Mouse (Mus musculus) midbrain, embryonic 13.5 days (tissue): ENCODE results near the gene Glt28d2. TPM values are rescaled to one million over a fixed set of nuclear protein-coding genes. Genes with fewer than 3 reads are reported as not detected.

Experiments
- ATAC-seq: fragments of 200-750 bp; cut with Nextera tagmentation; 2 replicates; pipeline ENCODE4 v1.8.0; 2017; ENCODE audit warnings: mild to moderate bottlenecking, moderate TSS enrichment, moderate library complexity
- H3K27ac ChIP-seq: fragments of 300-500 bp; sonication (generic); 2 replicates; pipeline ENCODE4 v1.5.1; 2015; ENCODE audit warnings: inconsistent platforms, mild to moderate bottlenecking, moderate library complexity
- H3K27me3 ChIP-seq: fragments of 300-500 bp; sonication (generic); 2 replicates; pipeline ENCODE4 v1.6.1; 2015; ENCODE audit warnings: mild to moderate bottlenecking, inconsistent platforms
- H3K36me3 ChIP-seq: fragments of 300-500 bp; sonication (generic); 2 replicates; pipeline ENCODE4 v1.6.1; 2015; ENCODE audit warnings: mild to moderate bottlenecking, inconsistent platforms
- H3K4me1 ChIP-seq: fragments of 300-500 bp; sonication (generic); replicated peaks from 2 replicates; pipeline ENCODE4 v1.6.1; 2015; ENCODE audit warnings: inconsistent platforms
- H3K4me2 ChIP-seq: fragments of 300-500 bp; sonication (generic); replicated peaks from 2 replicates; pipeline ENCODE4 v1.6.1; 2015; ENCODE audit warnings: moderate library complexity, mild to moderate bottlenecking, inconsistent platforms
- H3K4me3 ChIP-seq: fragments of 300-500 bp; sonication (generic); replicated peaks from 2 replicates; pipeline ENCODE4 v1.5.1; 2015; ENCODE audit warnings: mild to moderate bottlenecking, inconsistent platforms
- H3K9ac ChIP-seq: fragments of 300-500 bp; sonication (generic); replicated peaks from 2 replicates; pipeline ENCODE4 v1.6.1; 2015; ENCODE audit warnings: mild to moderate bottlenecking, inconsistent platforms
- H3K9me3 ChIP-seq: fragments of 300-500 bp; sonication (generic); 2 replicates; pipeline ENCODE4 v1.6.1; 2016; ENCODE audit warnings: mild to moderate bottlenecking, inconsistent platforms
- WGBS: fragments of 180-500 bp; shearing (Covaris S2); methylation state at CpG from one replicate; pipeline ENCODE4 v1.1.7; 2015; 5-methylcytosine and 5-hydroxymethylcytosine counted together
- polyA plus RNA-seq: library from polyadenylated mRNA; unstranded; fragments of >200 nt; fragmentation: Nextera tagmentation; extraction: Ambion mirVana; gene quantifications from 2 replicates; pipeline ENCODE4 v1.2.1, GENCODE M21; 2015

The Glt28d2 gene
- polyA plus RNA-seq, 1 experiment from 2014 or later: not detected

DNA sequence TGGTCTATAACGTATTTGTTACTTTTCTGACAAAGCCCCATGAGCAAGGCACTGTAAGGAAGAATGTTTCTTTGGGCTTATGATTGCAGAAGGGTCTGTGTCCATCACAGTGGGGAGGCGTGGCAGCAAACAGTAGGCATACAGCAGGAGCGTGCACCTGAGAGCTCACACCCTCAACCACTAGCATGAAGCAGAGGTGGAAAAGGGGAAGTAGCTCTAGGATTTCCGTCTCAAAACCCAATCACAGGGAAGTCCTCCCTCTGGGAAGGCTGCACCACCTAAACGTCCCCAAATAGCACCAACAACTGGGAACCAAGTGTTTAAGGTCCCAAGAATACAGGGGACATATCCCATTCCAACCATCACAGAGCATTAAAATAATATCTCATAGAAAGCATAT is 26.3 kb downstream of the Glt28d2 start:
- Histone ChIP-seq H3K27me3 (no peaks in the 10 kb centered on the region), H3K27ac (no peak overlapping the region), H3K4me2 (no peak overlapping the region), H3K36me3 (no peaks in the 10 kb centered on the region), H3K9ac (no peak overlapping the region), H3K4me1 (no peaks in the 10 kb centered on the region; the same call in 1 of the 2 replicates), H3K4me3 (no peak overlapping the region), H3K9me3 (no peaks in the 10 kb centered on the region)
- WGBS: 91% methylated on average over 5 of the region's 5 CpGs
- no peak for ATAC-seq

DNA sequence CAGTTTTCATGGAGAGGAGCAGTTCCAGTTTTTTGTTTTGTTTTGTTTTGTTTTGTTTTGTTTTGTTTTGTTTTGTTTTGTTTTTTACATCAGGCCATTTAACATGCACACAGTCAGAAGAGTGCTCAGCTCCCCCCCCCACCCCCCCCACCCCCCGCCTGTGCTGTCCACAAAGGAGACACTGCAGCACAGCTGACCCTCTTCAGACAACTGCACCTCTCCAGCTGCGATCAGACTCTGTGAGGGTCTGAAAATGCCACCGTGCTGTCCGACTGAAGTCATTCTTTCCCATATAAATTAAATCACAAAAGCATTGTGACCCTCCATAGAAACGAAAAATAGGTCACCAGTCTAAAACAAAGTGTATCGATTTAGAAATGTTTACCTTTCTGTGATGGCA is 28.0 kb downstream of the Glt28d2 start:
- no peaks in the 10 kb centered on the region for H3K27me3 ChIP-seq

DNA sequence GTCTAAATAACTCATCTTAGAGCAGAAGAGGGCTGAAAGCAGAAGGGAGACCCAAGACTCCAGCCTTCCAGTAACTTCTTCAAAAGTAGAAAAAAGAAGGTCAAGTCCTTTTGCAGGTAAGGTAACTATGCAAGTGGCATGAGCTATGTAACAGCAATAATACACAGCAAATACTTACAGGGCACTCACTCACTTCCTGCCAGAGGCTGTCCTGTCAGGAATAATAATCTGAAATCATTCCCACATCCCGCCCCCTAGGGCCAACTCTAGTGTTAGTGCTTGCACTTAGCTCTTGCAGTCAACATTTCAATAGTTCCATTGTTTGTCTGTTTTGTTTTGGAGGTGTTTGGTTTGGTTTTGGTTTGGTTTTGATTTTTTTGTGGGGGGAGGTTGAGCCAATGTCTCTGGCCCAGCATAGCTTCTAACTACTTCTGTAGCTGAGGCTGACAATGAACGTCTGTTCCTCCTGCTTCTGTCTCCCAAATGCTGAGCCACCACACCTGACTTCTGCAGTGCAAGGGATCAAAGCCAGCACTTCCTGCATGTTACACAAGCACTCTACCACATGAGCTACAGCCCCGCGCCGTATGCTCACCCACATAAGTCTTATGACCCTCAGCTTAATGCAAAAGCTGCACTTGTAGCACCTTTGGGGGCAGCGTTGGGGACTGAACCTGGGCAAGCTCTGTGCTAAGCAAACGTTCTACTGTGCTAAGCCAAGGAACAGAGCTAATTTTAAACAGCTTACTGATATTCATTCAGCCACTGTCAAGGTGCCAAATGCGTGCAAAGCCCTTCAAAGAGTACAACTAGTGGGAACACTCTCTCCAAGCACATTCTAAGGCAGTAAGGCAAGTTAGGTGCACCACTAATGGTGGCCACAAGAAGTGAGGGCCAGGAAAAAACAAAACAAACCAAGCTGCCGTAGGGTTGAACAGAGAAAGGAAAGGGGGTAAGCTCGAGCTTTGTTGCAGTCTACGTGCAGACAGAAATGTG is 28.9 kb downstream of the Glt28d2 start:
- no peak for ATAC-seq
- no peaks in the 10 kb centered on the region for H3K9me3 ChIP-seq
- no peaks in the 10 kb centered on the region for H3K36me3 ChIP-seq
- no peak overlapping the region for H3K4me3 ChIP-seq
- no peak overlapping the region for H3K4me2 ChIP-seq
- no peak overlapping the region for H3K9ac ChIP-seq
- H3K27me3 ChIP-seq: no peaks in the 10 kb centered on the region
- H3K4me1 ChIP-seq: no peaks in the 10 kb centered on the region
- 81% methylated on average over 11 of the region's 11 CpGs for WGBS
- no peak overlapping the region for H3K27ac ChIP-seq

More for the DNA sequence above, 28.0 kb downstream of the Glt28d2 start:
- H3K4me3 ChIP-seq: no peak overlapping the region
- no peak overlapping the region for H3K9ac ChIP-seq
- no peak overlapping the region for H3K4me2 ChIP-seq
- H3K4me1 ChIP-seq: no peaks in the 10 kb centered on the region
- no peak overlapping the region for H3K27ac ChIP-seq
- no peaks in the 10 kb centered on the region for H3K9me3 ChIP-seq
- H3K36me3 ChIP-seq: no peaks in the 10 kb centered on the region
- WGBS: 52% methylated on average over 6 of the region's 6 CpGs
- no peak for ATAC-seq

DNA sequence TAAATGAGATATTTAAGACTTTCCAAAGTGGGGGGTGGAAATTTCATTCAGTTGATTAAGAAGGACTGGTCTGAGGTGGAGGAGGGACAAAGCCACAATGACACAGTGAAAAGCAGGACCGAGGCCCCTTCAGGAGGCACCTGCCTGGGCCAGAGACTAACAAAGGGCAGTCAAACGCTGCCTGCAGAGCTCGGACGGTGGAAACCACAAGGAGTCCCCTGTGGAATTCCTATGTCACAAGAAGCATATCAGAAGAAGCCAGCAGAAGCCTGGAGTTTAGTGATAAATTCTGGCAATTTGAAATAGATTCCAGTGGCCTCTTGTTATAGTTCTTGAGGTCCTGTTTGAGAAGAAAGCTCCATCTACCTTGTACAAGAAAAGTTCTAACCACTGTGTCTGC is 30.2 kb downstream of the Glt28d2 start:
- Histone ChIP-seq H3K27ac (no peak overlapping the region), H3K27me3 (no peaks in the 10 kb centered on the region), H3K9ac (no peak overlapping the region), H3K4me3 (no peak overlapping the region), H3K9me3 (no peaks in the 10 kb centered on the region), H3K36me3 (no peaks in the 10 kb centered on the region), H3K4me2 (no peak overlapping the region), H3K4me1 (no peaks in the 10 kb centered on the region)
- WGBS: 8% methylated on average over 4 of the region's 4 CpGs
- ATAC-seq: no peak

DNA sequence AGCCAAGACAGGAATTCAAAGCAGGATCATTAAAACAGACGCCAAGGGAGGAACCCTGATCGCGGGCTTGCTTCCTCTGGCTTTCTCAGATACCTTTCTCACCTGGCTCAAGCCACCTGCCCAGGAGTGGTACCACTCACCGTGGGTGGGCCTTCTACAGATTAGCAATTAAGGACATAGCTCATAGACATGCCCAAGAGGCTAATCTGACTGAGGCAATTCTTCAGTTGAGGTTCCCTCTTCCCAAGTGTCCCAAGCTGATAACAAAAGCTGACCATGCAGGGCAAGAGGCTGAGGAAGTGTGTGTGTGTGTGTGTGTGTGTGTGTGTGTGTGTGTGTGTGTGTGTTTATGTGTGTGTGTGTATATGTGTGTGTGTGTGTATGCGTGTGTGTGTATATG is 31.4 kb downstream of the Glt28d2 start:
- H3K4me3 ChIP-seq: no peak overlapping the region
- no peak for ATAC-seq
- no peaks in the 10 kb centered on the region for H3K9me3 ChIP-seq
- no peak overlapping the region for H3K4me2 ChIP-seq
- H3K4me1 ChIP-seq: no peaks in the 10 kb centered on the region
- no peaks in the 10 kb centered on the region for H3K27me3 ChIP-seq
- H3K9ac ChIP-seq: no peak overlapping the region
- no peaks in the 10 kb centered on the region for H3K36me3 ChIP-seq
- H3K27ac ChIP-seq: no peak overlapping the region
- WGBS: 90% methylated on average over 5 of the region's 5 CpGs

DNA sequence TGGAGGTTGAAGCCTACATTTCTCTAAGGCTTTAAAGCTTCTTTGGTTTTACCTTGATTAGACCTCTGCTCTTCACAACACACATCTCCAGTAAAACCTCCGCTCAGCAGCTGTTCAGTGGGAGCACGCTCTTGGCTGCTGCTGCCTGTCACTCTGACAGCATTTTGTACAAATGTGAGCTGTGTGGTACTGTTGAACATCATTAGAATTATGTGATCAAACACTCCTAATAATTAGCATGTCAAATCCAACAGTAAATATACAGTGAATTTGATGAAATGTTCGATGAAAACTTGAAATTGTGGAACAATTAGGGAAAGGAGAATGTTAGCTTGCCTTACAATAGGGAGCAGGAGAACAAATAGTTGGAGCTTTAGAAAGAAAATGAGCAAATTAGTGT is 32.3 kb downstream of the Glt28d2 start:
- H3K4me1 ChIP-seq: no peaks in the 10 kb centered on the region
- 89% methylated on average over 3 of the region's 3 CpGs for WGBS
- H3K27ac ChIP-seq: no peak overlapping the region
- H3K4me2 ChIP-seq: no peak overlapping the region
- no peak for ATAC-seq
- H3K36me3 ChIP-seq: no peaks in the 10 kb centered on the region
- H3K4me3 ChIP-seq: no peak overlapping the region
- H3K27me3 ChIP-seq: no peaks in the 10 kb centered on the region
- no peaks in the 10 kb centered on the region for H3K9me3 ChIP-seq
- no peak overlapping the region for H3K9ac ChIP-seq

DNA sequence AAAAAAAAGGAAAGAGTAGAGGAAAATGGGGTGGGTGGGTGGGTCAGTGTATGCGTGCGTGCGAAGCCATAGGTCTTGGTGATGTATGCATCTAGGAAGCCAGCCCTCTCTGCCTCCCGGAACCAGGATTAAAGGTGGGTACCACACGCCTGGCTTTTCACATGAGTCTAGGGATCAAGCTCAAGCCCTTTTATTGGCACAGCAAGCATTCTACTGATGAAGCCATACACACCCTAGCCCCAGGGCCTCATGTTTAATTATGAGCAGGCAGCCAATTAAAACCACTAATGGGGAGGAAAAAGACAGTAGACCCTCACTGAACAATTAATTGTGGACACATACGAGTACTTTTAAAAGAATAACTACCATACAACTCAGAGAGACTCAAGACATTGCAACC is 33.2 kb downstream of the Glt28d2 start:
- no peaks in the 10 kb centered on the region for H3K4me1 ChIP-seq
- WGBS: 72% methylated on average over 6 of the region's 6 CpGs
- H3K9me3 ChIP-seq: no peaks in the 10 kb centered on the region
- H3K27ac ChIP-seq: no peak overlapping the region
- no peak overlapping the region for H3K4me3 ChIP-seq
- ATAC-seq: no peak
- H3K9ac ChIP-seq: no peak overlapping the region
- no peaks in the 10 kb centered on the region for H3K27me3 ChIP-seq
- H3K36me3 ChIP-seq: no peaks in the 10 kb centered on the region
- no peak overlapping the region for H3K4me2 ChIP-seq

DNA sequence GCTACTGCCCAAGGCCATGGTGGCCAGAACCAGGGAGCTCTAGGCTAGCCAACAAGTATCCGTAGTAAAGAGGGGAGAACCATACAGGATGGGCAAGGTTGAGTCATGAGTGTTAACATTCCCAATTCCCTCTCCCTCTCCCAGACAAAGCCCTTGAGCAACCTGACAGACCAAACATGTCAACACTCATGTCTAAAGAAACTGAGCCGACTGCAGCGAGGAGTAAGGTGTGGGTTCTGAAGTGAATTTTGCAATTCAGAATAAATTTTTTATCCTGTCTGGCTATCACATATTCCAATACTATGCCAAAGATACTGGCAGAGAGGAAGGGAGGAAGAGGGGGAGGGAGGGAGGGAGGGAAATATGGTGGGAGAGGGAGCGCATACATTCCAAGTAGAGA is 33.6 kb downstream of the Glt28d2 start:
- ATAC-seq: no peak

DNA sequence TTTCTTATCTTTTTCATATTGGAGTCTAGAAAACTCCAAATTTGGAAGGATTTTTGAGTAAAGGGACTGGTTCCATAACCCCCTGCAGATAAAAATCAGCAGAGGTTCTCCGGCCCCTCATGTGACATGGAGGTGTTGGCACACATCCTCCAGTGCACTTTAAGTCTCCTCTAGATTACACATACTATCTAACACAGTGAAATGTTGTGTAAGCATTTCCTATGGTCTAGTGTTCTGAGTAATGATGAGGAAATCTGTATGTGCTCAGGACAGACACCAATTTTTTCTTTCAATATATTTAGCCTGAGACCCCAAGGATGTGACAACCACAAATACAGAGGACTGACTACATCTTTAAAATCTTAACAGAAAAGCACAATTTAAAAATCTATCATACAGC is 37.2 kb downstream of the Glt28d2 start:
- H3K4me1 ChIP-seq: no peaks in the 10 kb centered on the region
- no peak overlapping the region for H3K27ac ChIP-seq
- H3K36me3 ChIP-seq: no peaks in the 10 kb centered on the region
- 93% methylated on average over 1 of the region's 1 CpGs for WGBS
- no peaks in the 10 kb centered on the region for H3K9me3 ChIP-seq
- no peak for ATAC-seq
- H3K27me3 ChIP-seq: no peaks in the 10 kb centered on the region
- no peak overlapping the region for H3K4me3 ChIP-seq
- H3K4me2 ChIP-seq: no peak overlapping the region
- H3K9ac ChIP-seq: no peak overlapping the region

More for the DNA sequence above, 33.6 kb downstream of the Glt28d2 start:
- Histone ChIP-seq H3K4me3 (no peak overlapping the region), H3K9me3 (no peaks in the 10 kb centered on the region), H3K9ac (no peak overlapping the region), H3K27me3 (no peaks in the 10 kb centered on the region), H3K36me3 (no peaks in the 10 kb centered on the region), H3K4me1 (no peaks in the 10 kb centered on the region), H3K4me2 (no peak overlapping the region), H3K27ac (no peak overlapping the region)
- 92% methylated on average over 4 of the region's 4 CpGs for WGBS

DNA sequence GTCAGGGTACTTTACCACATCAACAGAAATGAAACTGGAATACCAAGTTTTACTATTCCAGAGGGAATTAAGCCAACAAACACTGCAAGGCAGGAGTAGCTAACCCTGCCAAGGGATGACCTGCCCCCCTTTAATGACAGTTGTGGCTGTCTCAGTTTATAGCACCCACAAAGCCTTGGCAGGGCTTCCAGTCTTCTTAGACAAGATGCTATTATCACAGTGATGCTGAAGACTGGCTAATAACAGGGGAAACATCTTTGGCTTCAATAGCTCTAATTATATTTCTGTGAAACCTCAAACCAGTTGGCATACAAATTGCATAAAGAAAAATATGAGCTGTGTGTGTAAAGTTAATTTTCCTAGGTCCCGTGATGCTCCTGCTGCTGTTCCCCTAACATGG is 41.0 kb downstream of the Glt28d2 start:
- H3K27ac ChIP-seq: no peak overlapping the region
- no peaks in the 10 kb centered on the region for H3K4me1 ChIP-seq
- no peak overlapping the region for H3K9ac ChIP-seq
- 89% methylated on average over 1 of the region's 1 CpGs for WGBS
- ATAC-seq: no peak
- no peak overlapping the region for H3K4me3 ChIP-seq
- no peaks in the 10 kb centered on the region for H3K27me3 ChIP-seq
- H3K36me3 ChIP-seq: no peaks in the 10 kb centered on the region
- H3K9me3 ChIP-seq: no peaks in the 10 kb centered on the region
- no peak overlapping the region for H3K4me2 ChIP-seq

DNA sequence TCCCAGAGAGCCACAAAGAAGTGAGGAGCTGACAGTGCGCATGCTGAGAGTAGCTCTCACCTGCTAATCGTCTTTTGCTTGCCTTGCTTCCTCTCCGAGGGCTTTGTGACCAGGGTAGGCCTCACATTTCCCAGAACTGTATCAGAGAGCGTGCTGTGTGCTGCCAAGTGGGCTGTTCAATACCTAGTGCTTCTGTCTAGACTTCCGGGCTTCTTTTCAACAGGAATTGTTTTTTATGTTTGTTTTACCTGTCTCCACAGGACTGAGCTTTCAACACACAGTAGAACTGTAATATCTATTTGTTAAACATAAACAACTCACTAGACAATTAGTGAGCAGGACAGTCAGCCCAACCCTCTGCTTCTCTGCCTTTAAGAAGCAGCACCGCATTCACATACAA is 42.0 kb downstream of the Glt28d2 start:
- H3K36me3 ChIP-seq: no peaks in the 10 kb centered on the region
- no peak overlapping the region for H3K4me3 ChIP-seq
- H3K4me2 ChIP-seq: no peak overlapping the region
- ATAC-seq: no peak
- H3K9ac ChIP-seq: no peak overlapping the region
- no peak overlapping the region for H3K27ac ChIP-seq
- 91% methylated on average over 6 of the region's 6 CpGs for WGBS
- H3K27me3 ChIP-seq: no peaks in the 10 kb centered on the region
- no peaks in the 10 kb centered on the region for H3K4me1 ChIP-seq
- H3K9me3 ChIP-seq: no peaks in the 10 kb centered on the region

DNA sequence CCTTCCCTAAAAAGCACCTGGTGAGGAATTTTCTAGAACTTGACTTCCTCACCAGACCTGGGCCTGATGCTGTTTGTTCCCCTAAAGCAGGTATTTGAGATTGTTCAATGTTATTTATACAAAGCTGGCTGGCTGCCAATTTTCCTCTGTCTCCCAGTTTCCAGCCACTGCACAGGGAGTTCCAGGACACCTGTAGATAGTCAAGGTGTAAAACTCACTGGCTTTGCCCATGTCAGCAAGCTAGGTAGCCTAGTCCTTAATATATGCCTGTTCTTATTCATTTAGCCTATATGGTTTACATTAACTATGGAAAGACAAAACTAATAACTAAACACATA is 44.5 kb downstream of the Glt28d2 start:
- no peak overlapping the region for H3K4me3 ChIP-seq
- no peak overlapping the region for H3K9ac ChIP-seq
- ATAC-seq: no peak
- no peaks in the 10 kb centered on the region for H3K36me3 ChIP-seq
- H3K4me1 ChIP-seq: no peaks in the 10 kb centered on the region
- H3K4me2 ChIP-seq: no peak overlapping the region
- no peaks in the 10 kb centered on the region for H3K27me3 ChIP-seq
- H3K9me3 ChIP-seq: no peaks in the 10 kb centered on the region
- H3K27ac ChIP-seq: no peak overlapping the region
